Mouse (Mus musculus) MEL (cell line): ENCODE measurements around the gene Gm14137. TPM values are rescaled to one million over a fixed set of nuclear protein-coding genes. Genes with fewer than 3 reads are reported as not detected.
A peak's percentile ranks its signal among the peaks of the same experiment; 100 is the strongest.

Experiments used
- DNase-seq: peaks from one replicate; pipeline ENCODE4 v3.0.0; 2011; ENCODE audit warnings: low read depth, low spot score
- H3K27ac ChIP-seq: 2 replicates; pipeline ENCODE4 v1.5.1; 2012; ENCODE audit warnings: low read depth, mild to moderate bottlenecking, control low read depth, low read length, moderate library complexity; ENCODE audit not compliant: control insufficient read depth
- H3K27me3 ChIP-seq, 2 experiments: fragments of 150-350 bp in 1 of 2; sonication (generic) in 1 of 2; 2 replicates each; pipeline ENCODE4 v1.6.1; 2012; ENCODE audit warnings: low read length in 2 of 2, mild to moderate bottlenecking in 2 of 2, improper control_type of control experiment in 1 of 2, moderate library complexity in 1 of 2; ENCODE audit not compliant: insufficient read depth in 2 of 2, control insufficient read depth in 1 of 2
- H3K36me3 ChIP-seq, 2 experiments: 2 replicates each; pipeline ENCODE4 v1.6.1; 2012 to 2014; ENCODE audit warnings: low read length in 2 of 2, improper control_type of control experiment in 1 of 2, inconsistent platforms in 1 of 2, mild to moderate bottlenecking in 1 of 2; ENCODE audit not compliant: insufficient read depth in 2 of 2, control insufficient read depth in 1 of 2
- H3K4me1 ChIP-seq, 2 experiments: fragments of 150-350 bp in 1 of 2; sonication (generic) in 1 of 2; 2 replicates each; pipeline ENCODE4 v1.6.1; 2012; ENCODE audit warnings: low read length in 2 of 2, improper control_type of control experiment in 1 of 2, mild to moderate bottlenecking in 1 of 2; ENCODE audit not compliant: insufficient read depth in 2 of 2, control insufficient read depth in 1 of 2
- H3K4me3 ChIP-seq, 2 experiments: fragments of 150-350 bp in 1 of 2; sonication (generic) in 1 of 2; 2 replicates each; pipeline ENCODE4 v1.5.1; 2012; ENCODE audit warnings: low read depth in 2 of 2, low read length in 2 of 2, mild to moderate bottlenecking in 2 of 2, moderate library complexity in 2 of 2, control low read depth in 1 of 2, improper control_type of control experiment in 1 of 2; ENCODE audit not compliant: control insufficient read depth in 1 of 2, insufficient read depth in 1 of 2
- H3K79me2 ChIP-seq: 2 replicates; pipeline ENCODE4 v1.6.1; 2012; ENCODE audit warnings: mild to moderate bottlenecking, low read length, moderate library complexity; ENCODE audit not compliant: control insufficient read depth, poor library complexity, insufficient read depth
- H3K9ac ChIP-seq: 2 replicates; pipeline ENCODE4 v1.6.1; 2012; ENCODE audit warnings: low read depth, mild to moderate bottlenecking, control low read depth, low read length, moderate library complexity; ENCODE audit not compliant: control insufficient read depth, poor library complexity, severe bottlenecking
- H3K9me3 ChIP-seq: fragments of 150-350 bp; sonication (generic); replicated peaks from 2 replicates; pipeline ENCODE4 v1.6.1; 2012; ENCODE audit warnings: mild to moderate bottlenecking, low read length, improper control_type of control experiment, moderate library complexity; ENCODE audit not compliant: insufficient read depth
- BHLHE40 ChIP-seq: IDR thresholded peaks from 2 replicates; pipeline ENCODE4 v1.6.1; 2012; ENCODE audit warnings: low read depth, mild to moderate bottlenecking, inconsistent platforms, low read length, improper control_type of control experiment, borderline replicate concordance
- CHD1 ChIP-seq: IDR thresholded peaks from 2 replicates; pipeline ENCODE4 v1.6.1; 2012; ENCODE audit warnings: low read depth, mild to moderate bottlenecking, inconsistent platforms, low read length, improper control_type of control experiment
- CHD2 ChIP-seq: IDR thresholded peaks from 2 replicates; pipeline ENCODE4 v1.6.1; 2011; ENCODE audit warnings: low read length, improper control_type of control experiment
- CTCF ChIP-seq, 3 experiments: IDR thresholded peaks in 2 of 3; conservative IDR thresholded peaks in 1 of 3; 2 replicates each; pipeline ENCODE4 v1.5.1; 2011 to 2012; ENCODE audit warnings: low read length in 3 of 3, low read depth in 2 of 3, mild to moderate bottlenecking in 2 of 3, improper control_type of control experiment in 1 of 3, inconsistent platforms in 1 of 3, mixed read lengths in 1 of 3, moderate library complexity in 1 of 3; ENCODE audit not compliant: control insufficient read depth in 1 of 3, insufficient read depth in 1 of 3, poor library complexity in 1 of 3, severe bottlenecking in 1 of 3
- E2F4 ChIP-seq: IDR thresholded peaks from 2 replicates; pipeline ENCODE4 v1.6.1; 2011; ENCODE audit warnings: low read depth, low read length, improper control_type of control experiment, borderline replicate concordance
- ELF1 ChIP-seq: IDR thresholded peaks from 2 replicates; pipeline ENCODE4 v1.6.1; 2014; ENCODE audit warnings: low read depth, mild to moderate bottlenecking, inconsistent platforms, low read length, improper control_type of control experiment, moderate library complexity
- EP300 ChIP-seq, 2 experiments: IDR thresholded peaks; 2 replicates each; pipeline ENCODE4 v1.6.1; 2011; ENCODE audit warnings: improper control_type of control experiment in 2 of 2, low read length in 2 of 2, low read depth in 1 of 2, mild to moderate bottlenecking in 1 of 2
- ETS1 ChIP-seq: IDR thresholded peaks from 2 replicates; pipeline ENCODE4 v1.6.1; 2012; ENCODE audit warnings: low read depth, mild to moderate bottlenecking, inconsistent platforms, low read length, improper control_type of control experiment, moderate library complexity
- GABPA ChIP-seq: IDR thresholded peaks from 2 replicates; pipeline ENCODE4 v1.6.1; 2012; ENCODE audit warnings: low read depth, mild to moderate bottlenecking, inconsistent platforms, low read length, improper control_type of control experiment, moderate library complexity
- GATA1 ChIP-seq: IDR thresholded peaks from 2 replicates; pipeline ENCODE4 v1.6.1; 2011; ENCODE audit warnings: low read depth, low read length, improper control_type of control experiment
- JUND ChIP-seq: IDR thresholded peaks from 2 replicates; pipeline ENCODE4 v1.6.1; 2011; ENCODE audit warnings: low read depth, mild to moderate bottlenecking, improper control_type of control experiment, low read length
- KAT2A ChIP-seq: conservative IDR thresholded peaks from 2 replicates; pipeline ENCODE4 v1.6.1; 2012; ENCODE audit warnings: low read depth, low read length, improper control_type of control experiment, inconsistent platforms
- MAFK ChIP-seq: IDR thresholded peaks from 2 replicates; pipeline ENCODE4 v1.6.1; 2011; ENCODE audit warnings: low read depth, mild to moderate bottlenecking, low read length, improper control_type of control experiment, borderline replicate concordance
- MAZ ChIP-seq: IDR thresholded peaks from 2 replicates; pipeline ENCODE4 v1.6.1; 2012; ENCODE audit warnings: low read depth, mild to moderate bottlenecking, inconsistent platforms, low read length, improper control_type of control experiment
- MEF2A ChIP-seq: IDR thresholded peaks from 2 replicates; pipeline ENCODE4 v1.6.1; 2014; ENCODE audit warnings: low read depth, mild to moderate bottlenecking, inconsistent platforms, low read length, improper control_type of control experiment; ENCODE audit not compliant: poor library complexity, insufficient replicate concordance, severe bottlenecking; ENCODE audit errors: extremely low read depth
- MXI1 ChIP-seq: IDR thresholded peaks from 2 replicates; pipeline ENCODE4 v1.6.1; 2011; ENCODE audit warnings: mild to moderate bottlenecking, low read depth, low read length, improper control_type of control experiment
- MYB ChIP-seq: IDR thresholded peaks from 2 replicates; pipeline ENCODE4 v1.6.1; 2011; ENCODE audit warnings: mild to moderate bottlenecking, low read depth, low read length, improper control_type of control experiment
- MYC ChIP-seq: IDR thresholded peaks from 2 replicates; pipeline ENCODE4 v1.6.1; 2011; ENCODE audit warnings: low read depth, mild to moderate bottlenecking, low read length, improper control_type of control experiment, moderate library complexity
- NELFE ChIP-seq: IDR thresholded peaks from 2 replicates; pipeline ENCODE4 v1.6.1; 2011; ENCODE audit warnings: low read depth, low read length, improper control_type of control experiment
- NRF1 ChIP-seq: IDR thresholded peaks from 2 replicates; pipeline ENCODE4 v1.6.1; 2014; ENCODE audit warnings: low read depth, mild to moderate bottlenecking, inconsistent platforms, low read length, improper control_type of control experiment, moderate library complexity; ENCODE audit not compliant: poor library complexity, insufficient read depth, severe bottlenecking
- POLR2A ChIP-seq, 2 experiments: IDR thresholded peaks; 2 replicates each; pipeline ENCODE4 v1.6.1; 2011 to 2012; ENCODE audit warnings: low read length in 2 of 2, mild to moderate bottlenecking in 2 of 2, control low read depth in 1 of 2, improper control_type of control experiment in 1 of 2, low read depth in 1 of 2, moderate library complexity in 1 of 2; ENCODE audit not compliant: control insufficient read depth in 1 of 2, insufficient read depth in 1 of 2, poor library complexity in 1 of 2
- POLR2AphosphoS2 ChIP-seq: IDR thresholded peaks from 2 replicates; pipeline ENCODE4 v1.6.1; 2011; ENCODE audit warnings: low read length, improper control_type of control experiment
- POLR2AphosphoS5 ChIP-seq: IDR thresholded peaks from 2 replicates; pipeline ENCODE4 v1.6.1; 2012; ENCODE audit warnings: low read depth, borderline replicate concordance, mild to moderate bottlenecking, inconsistent platforms, low read length, moderate library complexity, mixed read lengths
- RAD21 ChIP-seq: IDR thresholded peaks from 2 replicates; pipeline ENCODE4 v1.6.1; 2011; ENCODE audit warnings: mild to moderate bottlenecking, low read depth, low read length, improper control_type of control experiment
- TAL1 ChIP-seq: IDR thresholded peaks from 2 replicates; pipeline ENCODE4 v1.6.1; 2012; ENCODE audit warnings: mild to moderate bottlenecking, inconsistent platforms, low read length, moderate library complexity, mixed read lengths
- TBP ChIP-seq: IDR thresholded peaks from 2 replicates; pipeline ENCODE4 v1.8.0; 2011; ENCODE audit warnings: low read depth, low read length, improper control_type of control experiment
- TCF12 ChIP-seq: IDR thresholded peaks from 2 replicates; pipeline ENCODE4 v1.6.1; 2014; ENCODE audit warnings: low read depth, mild to moderate bottlenecking, inconsistent platforms, low read length, improper control_type of control experiment, moderate library complexity
- UBTF ChIP-seq: IDR thresholded peaks from 2 replicates; pipeline ENCODE4 v1.6.1; 2012; ENCODE audit warnings: low read depth, mild to moderate bottlenecking, inconsistent platforms, low read length, improper control_type of control experiment, moderate library complexity, borderline replicate concordance; ENCODE audit not compliant: insufficient read depth
- USF1 ChIP-seq: IDR thresholded peaks from 2 replicates; pipeline ENCODE4 v1.6.1; 2014; ENCODE audit warnings: low read depth, mild to moderate bottlenecking, inconsistent platforms, low read length, improper control_type of control experiment, moderate library complexity
- ZC3H11A ChIP-seq: IDR thresholded peaks from 2 replicates; pipeline ENCODE4 v1.6.1; 2012; ENCODE audit warnings: low read depth, mild to moderate bottlenecking, inconsistent platforms, low read length, improper control_type of control experiment
- ZKSCAN1 ChIP-seq: IDR thresholded peaks from 2 replicates; pipeline ENCODE4 v1.6.1; 2012; ENCODE audit warnings: low read depth, mild to moderate bottlenecking, inconsistent platforms, low read length, improper control_type of control experiment, moderate library complexity
- ZMIZ1 ChIP-seq: IDR thresholded peaks from 2 replicates; pipeline ENCODE4 v1.6.1; 2012; ENCODE audit warnings: low read depth, mild to moderate bottlenecking, inconsistent platforms, low read length, improper control_type of control experiment, moderate library complexity
- ZNF384 ChIP-seq: IDR thresholded peaks from 2 replicates; pipeline ENCODE4 v1.6.1; 2012; ENCODE audit warnings: low read depth, mild to moderate bottlenecking, inconsistent platforms, low read length, improper control_type of control experiment
- polyA plus RNA-seq, 2 experiments: library from polyadenylated mRNA; stranded (reverse) in 1 of 2; unstranded in 1 of 2; fragments of >175 nt in 1 of 2; fragments of >200 nt in 1 of 2; gene quantifications; 2 replicates each; pipeline versions ENCODE4 v1.2.1 to v1.2.4; 2012; ENCODE audit warnings: low replicate concordance in 2 of 2, low read depth in 1 of 2; ENCODE audit not compliant: insufficient read length in 2 of 2, insufficient read depth in 1 of 2, missing spikeins in 1 of 2
- total RNA-seq: library from RNA; depleted of rRNA; stranded (reverse); fragments of 300-350 nt; gene quantifications from 2 replicates; pipeline ENCODE4 v1.2.3, GENCODE M21; 2012

Gene Gm14137
- total and polyA plus RNA-seq, 3 experiments = 0.71 TPM; not detected in 2

GRCm38 (mm10) chr2:119136346-119136898 is 37.9 kb upstream of the Gm14137 start (continued):
- TF ChIP-seq GABPA (no peak), CHD1 (no peak), ZMIZ1 (no peak), BHLHE40 (peak; percentile 50; the same call in 1 of the 2 replicates), GATA1 (peak; percentile 97), NRF1 (no peak), NELFE (no peak), CHD2 (no peak), TCF12 (peak; percentile 94), POLR2AphosphoS5 (no peak), TAL1 (peak; percentile 89)

GRCm38 (mm10) chr2:119145199-119145598 is 29.1 kb upstream of the Gm14137 start:
- Histone ChIP-seq H3K9me3 (no peaks in the 10 kb centered on the region), H3K36me3 (peaks cover 4 to 17% of the 10 kb centered on the region in 2 experiments; a peak in 3 of 4 replicates), H3K79me2 (no peaks in the 10 kb centered on the region), H3K27me3 (no peaks in the 10 kb centered on the region), H3K4me3 (no peak overlapping the region), H3K9ac (no peak overlapping the region), H3K4me1 (no peaks in the 10 kb centered on the region), H3K27ac (no peak overlapping the region)
- DNase-seq = peak; percentile 71
- TF ChIP-seq USF1 = no peak
- TF ChIP-seq MEF2A = no peak
- peak; percentile 53 to 62 (median 60) for TF ChIP-seq CTCF (IDR thresholded peaks at IDR 0.05 in 2 of 3, conservative IDR thresholded peaks at IDR 0.05 in 1 of 3; ENCODE audit: control insufficient read depth in 1 of 3, insufficient read depth in 1 of 3, low read depth in 2 of 3, low read length in 3 of 3, poor library complexity in 1 of 3, severe bottlenecking in 1 of 3)
- TF ChIP-seq EP300 (IDR thresholded peaks at IDR 0.05; ENCODE audit: low read depth in 1 of 2, low read length in 2 of 2) = no peak
- TF ChIP-seq ZNF384 = no peak
- TF ChIP-seq POLR2AphosphoS2 = no peak
- no peak for TF ChIP-seq MYB
- no peak for TF ChIP-seq ZMIZ1
- no peak for TF ChIP-seq TCF12
- no peak for TF ChIP-seq TBP
- no peak for TF ChIP-seq E2F4
- TF ChIP-seq KAT2A = no peak
- TF ChIP-seq MXI1 = no peak
- peak; percentile 39; the same call in 1 of the 2 replicates for TF ChIP-seq MYC
- TF ChIP-seq ETS1 = no peak
- no peak for TF ChIP-seq TAL1
- TF ChIP-seq MAZ = no peak
- TF ChIP-seq GATA1 = no peak
- no peak for TF ChIP-seq POLR2A (IDR thresholded peaks at IDR 0.05; ENCODE audit: control insufficient read depth in 1 of 2, insufficient read depth in 1 of 2, low read depth in 1 of 2, low read length in 2 of 2, poor library complexity in 1 of 2)
- no peak for TF ChIP-seq JUND
- peak; percentile 47 for TF ChIP-seq RAD21
- TF ChIP-seq CHD1 = no peak
- TF ChIP-seq GABPA = no peak
- no peak for TF ChIP-seq ZKSCAN1
- TF ChIP-seq ELF1 = no peak
- no peak for TF ChIP-seq BHLHE40
- TF ChIP-seq UBTF = no peak
- TF ChIP-seq NELFE = no peak
- peak; percentile 17; the same call in 1 of the 2 replicates for TF ChIP-seq MAFK
- TF ChIP-seq NRF1 = no peak
- peak; percentile 40 for TF ChIP-seq ZC3H11A
- TF ChIP-seq CHD2 = no peak
